Mouse (Mus musculus): ENCODE data around the gene AI661453. TPM values are rescaled to one million over a fixed set of nuclear protein-coding genes. Genes with fewer than 3 reads are reported as not detected.
"Not testable (repeated sequence)": the region's sequence is repeated elsewhere in the genome, so short reads cannot be mapped to it uniquely, and the experiment has no call there.

The AI661453 gene
- polyA plus RNA-seq, 2 experiments from 2014 or later: 0.15 TPM; not detected in 1

DNA sequence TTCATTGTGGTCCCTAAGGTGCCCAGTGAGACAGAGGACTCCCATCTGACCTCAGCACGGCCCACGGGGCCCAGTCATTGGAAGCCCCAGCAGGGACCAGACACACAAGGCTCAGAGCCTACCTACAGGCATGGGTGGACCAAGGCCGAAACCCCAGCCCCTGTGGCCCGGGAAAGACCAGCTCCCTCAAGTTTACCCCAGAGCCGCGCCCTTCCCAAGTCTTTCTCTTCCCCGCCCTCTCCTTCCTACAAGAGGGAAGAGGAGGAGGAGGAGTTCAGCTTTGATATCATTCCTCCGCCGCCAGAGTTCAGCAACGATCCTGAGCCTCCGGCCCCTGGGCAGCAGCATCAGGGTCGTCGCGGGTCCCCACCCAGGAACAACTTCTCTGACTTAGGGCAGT is 31.6 kb downstream of the AI661453 start:
- no peak for ATAC-seq

DNA sequence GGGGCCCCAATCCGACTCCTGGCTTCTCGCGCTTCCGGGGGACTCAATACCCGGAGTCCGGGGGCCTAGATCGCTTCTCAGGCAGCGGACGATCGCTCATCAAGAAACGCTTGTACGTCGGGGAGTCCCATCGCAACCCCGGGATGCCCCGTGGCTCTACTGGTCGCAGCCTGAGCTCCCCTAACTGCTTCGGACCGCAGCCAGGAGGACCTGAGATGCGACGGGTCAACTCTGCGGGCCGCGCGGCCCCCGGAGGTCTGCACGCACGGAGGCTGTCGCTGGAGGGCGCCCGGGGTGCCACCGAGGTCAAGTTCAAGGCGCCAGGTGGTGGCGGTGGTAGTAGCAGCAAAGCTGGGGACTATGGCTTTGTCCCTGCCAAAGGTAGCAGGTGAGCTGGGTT is 32.1 kb downstream of the AI661453 start:
- no peak for ATAC-seq

DNA sequence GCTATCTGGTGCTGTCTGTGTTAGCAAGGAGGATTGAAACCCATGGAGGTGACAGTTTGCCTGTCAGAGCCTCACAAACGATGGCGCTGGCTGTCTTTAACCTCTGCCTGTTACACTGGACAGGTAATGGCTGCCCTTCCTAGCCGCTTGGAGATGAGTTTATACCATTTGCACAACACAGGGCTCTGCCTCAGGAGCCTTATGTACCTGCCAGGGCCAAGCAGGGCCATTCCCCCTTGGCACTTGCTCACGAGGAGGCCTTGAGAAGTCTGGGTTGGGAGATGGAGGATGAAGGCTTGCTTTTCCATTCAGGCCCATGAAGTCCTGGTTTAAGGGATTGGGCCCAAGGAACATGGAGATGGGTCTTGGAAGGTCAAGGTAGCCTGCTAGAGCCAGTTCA is 33.2 kb downstream of the AI661453 start:
- no peak for ATAC-seq

DNA sequence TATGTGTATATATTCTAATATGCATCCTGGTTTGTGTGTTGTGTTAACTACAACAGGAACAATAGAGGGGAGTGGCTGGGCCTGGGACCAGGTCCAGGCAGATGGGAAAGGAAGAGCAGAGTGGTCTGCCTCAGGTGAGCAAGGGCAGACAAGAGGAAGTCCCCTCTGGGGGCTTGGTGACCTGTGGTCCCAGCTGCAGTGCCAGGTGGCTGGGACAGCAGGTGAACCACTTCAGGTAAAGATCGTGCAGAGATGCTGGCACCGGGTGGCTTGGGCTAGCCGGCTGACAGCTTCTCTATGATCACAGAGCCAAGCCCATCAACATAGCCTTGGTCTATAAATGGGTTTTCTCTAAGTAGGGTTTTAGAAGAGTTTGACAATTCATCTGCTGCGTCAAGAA is 33.7 kb downstream of the AI661453 start:
- no peak for ATAC-seq

DNA sequence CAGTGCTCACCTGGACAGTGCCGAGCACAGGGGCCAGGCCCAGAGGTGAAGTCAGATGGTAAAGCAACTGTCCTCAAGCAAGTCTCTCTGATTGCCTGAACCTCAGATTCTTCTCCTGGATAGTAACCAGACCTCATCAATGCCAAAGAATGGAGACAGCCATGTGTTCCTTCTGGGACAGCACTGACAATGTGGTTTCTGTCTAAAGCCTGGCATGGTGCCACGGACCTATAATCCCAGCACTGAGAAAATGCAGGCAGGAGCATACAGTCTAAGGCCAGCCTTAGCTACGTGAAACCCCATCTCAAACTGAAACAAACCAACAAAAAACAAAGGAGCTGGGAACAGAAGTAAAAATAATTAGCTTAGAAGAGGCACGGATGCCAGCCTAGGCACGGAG is 34.3 kb downstream of the AI661453 start:
- ATAC-seq: no peak

DNA sequence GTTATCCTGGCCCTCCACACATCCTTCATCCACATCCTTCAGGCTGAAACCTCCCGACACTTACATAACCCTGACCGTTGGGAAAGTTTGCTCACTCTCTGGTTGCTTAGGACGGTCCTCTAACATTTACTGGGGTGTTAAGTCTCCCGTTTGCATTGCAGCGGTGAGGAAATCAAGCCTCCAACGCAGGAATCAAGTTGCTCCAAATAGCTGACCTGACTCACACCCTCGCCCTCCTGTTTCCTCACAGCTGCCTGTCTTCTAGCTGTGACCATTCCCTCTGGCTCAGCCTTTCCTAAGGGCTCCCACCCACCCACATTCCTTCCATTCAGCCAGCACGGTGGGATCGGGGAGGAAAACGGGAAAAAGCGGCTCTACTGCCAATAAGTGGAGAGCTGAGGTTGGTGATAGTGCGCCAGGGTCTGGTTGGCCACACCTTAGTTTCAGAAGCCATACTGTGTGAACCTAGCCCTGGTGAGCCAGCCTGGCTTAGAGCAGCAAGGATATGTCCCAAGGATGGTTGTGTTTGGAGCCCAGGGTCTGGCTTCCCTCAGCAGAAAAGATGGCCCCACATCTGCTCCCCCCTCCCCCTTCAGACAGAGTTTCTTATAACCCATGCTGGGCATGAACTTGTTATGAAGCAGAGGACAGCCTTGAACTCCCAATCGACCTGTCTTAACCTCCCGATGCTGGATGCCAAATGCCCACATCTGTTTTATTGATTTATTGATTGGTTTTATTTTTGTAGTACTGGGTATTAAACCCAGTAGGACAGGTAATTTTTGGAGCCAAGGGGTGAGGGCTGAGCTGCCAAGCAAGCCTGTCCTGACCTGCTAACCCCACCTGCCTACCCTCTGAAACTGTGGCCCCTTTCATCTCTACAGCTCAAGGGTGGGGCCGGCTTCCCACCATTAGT is 36.3 kb downstream of the AI661453 start:
- no peak for ATAC-seq

DNA sequence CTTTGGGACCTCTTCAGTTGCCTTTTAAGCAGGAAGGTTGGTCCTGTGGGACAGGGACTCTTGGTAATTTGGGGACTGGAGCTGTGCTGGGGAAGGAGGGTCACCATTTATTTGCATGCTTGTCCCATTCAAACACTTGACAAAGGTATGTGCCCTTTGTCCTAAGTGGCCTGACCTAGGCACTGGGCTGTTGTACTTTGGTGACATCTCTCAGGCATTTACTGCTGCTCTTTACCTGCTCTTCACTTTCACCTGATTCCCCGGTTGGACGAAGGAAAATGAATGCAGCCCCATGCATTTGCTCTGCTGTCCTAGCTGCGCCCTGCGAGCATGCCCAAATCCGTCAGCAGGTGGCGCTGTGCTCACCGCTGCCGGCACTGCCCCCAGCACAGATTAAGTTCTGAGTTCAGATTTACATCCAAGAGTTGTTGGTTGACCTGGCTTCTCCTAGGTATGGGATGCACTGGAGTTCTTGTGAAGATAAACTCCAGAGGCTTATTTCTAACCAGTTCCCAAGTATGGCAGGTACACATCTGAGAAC is 37.1 kb downstream of the AI661453 start:
- ATAC-seq: no peak

DNA sequence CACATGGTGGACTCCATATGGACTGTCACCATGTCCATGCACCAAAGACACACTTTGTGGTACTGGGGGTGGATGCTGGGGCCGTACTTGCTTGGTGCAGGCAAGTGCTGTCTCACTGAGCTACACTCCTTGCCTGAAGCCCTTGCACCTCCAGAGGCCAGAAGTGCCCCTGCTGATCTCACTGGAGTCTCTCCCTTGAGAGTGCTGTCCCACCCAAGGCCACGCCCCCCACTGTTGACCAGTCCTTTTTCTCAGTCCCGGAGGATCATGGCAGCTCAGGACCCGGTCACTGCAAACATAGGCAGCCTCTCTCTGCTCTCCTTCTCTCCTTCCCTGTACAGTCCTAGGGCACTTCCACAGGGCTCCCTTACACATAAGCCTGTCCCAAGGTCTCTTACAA is 37.8 kb downstream of the AI661453 start:
- no peak for ATAC-seq

DNA sequence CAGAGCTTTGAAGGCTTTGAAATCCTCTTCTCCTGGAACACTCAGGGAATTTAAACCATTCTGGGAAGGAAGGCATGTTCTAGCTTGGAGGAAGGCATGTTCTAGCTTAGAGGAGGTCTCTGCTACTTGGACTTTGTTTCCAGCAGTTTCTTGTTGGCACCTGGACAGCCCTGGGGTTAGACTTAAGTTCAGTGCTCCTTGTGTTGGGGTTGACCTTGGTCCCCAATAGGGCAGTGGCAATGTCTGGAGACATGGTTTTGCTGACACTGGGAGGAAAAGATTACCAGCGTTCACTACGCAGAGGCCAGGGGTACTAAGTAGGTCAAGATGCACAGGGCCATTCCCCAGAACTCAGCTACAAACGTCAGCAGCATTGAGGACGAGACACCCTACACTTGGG is 38.8 kb downstream of the AI661453 start:
- no peak for ATAC-seq

DNA sequence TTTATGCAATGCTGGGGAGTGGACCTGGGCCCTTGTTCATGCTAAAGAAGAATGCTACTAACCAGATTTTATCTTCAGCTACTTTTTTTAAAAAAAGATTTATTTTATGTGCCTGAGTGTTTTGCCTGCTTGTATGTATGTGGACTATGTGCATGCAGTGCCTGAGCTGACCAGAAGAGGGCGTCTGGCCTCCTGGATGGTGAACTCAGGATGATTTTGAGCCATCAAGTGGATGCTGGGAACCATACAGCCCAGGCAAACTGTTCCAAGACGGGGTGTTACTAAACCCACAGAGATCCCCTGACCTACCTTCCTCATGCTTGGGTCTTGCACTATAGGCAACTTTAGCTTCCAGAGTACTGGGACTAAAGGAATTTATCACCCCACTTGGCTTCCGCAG is 39.3 kb downstream of the AI661453 start:
- no peak for ATAC-seq

DNA sequence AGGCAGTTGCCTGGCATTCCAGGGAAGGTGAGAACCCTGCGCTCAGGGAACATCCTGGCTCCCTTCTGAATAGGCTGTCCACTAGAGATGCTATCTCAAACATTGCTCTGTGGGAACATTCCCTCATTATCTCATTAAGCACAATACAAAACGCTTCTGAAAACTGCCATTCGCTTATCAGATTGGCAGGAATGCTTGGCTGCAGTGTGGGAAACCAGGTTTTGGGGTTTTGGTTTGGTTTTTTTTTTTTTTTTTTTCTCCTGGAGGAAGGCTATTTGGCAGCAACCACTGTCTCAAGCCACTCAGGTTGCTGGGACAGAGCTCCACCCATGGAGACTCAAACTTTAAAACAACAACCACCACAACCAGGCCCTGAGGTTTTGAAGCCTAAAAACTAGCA is 43.5 kb downstream of the AI661453 start:
- ATAC-seq: no peak

DNA sequence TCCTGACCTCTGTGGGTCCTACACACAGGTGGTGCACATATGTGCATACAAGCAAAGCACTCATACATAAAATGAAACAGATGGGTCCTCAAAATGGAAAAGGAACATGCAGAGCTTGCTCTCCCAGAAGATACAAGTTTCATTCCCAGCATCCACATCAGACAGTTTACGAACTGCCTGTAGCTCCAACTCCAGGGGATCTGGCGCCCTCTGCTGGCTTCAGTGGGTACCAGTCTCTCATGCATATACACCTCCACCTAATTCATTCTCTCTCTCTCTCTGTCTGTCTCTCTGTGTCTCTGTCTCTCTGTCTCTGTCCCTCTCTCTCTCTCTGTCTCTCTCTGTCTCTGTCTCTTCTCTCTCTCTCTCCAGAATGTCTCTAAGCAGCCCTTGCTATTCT is 46.0 kb downstream of the AI661453 start:
- no peak for ATAC-seq

DNA sequence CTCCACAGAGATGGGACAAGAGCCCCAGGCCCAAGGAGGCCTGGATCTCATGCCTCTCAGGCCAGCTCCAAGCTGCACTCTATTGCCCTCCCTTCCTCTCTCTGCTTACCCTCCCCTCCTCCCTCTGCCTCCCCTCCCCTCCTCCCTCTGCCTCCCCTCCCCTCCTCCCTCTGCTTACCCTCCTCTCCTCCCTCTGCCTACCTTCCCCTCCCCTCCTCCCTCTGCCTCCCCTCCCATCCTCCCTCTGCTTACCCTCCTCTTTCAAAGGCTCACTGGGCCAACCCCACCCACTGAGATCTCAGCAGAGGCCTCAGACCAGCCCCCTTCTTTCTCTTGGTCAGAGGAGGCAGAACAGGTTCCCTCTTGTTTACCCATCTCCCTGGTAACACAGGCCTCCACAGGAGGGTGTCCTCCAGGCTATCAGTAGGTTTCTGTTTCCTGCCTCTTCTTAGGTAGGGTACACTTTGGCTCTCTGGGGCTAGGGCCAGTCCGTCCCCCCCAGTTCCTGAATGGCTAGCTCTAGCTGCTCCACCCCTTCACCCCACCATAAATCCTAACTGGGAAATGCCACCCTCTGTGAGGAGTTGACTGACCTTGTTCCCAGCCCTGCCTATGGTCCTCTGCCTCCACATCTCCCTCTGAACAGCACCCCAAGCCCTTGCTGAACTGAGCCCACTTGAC is 48.0 kb downstream of the AI661453 start:
- peak; percentile 61 for ATAC-seq

DNA sequence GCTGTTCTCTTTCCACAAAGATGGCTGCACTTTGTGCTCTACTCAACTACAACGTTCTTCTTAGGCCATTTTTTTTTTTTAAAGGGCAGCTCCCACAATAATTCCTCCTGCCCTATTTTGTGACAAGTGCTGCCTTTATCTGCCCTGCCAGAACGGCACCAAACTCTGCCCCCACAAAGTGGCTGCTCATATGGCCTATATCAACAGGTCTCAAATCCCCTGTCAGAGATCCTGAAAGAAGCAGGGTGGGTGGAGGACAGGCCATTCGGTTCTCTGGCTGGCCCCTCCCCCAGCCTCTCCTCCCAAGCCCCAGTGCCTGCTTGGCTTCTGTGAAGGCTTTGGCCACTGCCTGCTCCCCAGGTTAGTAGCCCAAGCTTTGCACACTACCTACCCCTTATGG is 48.6 kb downstream of the AI661453 start:
- no peak for ATAC-seq

DNA sequence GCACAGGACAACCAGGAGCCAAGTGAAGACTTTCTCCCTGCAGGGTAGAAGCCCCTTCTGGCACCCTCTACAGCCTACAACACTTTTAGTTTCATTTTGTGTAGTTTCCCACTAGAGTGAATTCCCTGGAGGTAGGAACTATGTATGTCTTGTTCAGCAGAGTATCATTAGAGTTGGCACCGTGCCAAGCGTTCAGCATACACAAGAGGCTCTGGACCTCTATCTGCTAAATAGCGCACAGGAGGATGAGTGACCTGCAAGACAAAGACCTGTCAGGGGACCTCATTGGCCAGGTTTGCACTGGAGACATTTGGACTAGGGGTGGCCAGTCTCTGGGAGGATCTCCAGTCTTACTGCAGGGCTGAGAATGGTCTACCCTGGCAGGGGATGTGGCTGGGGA is 49.4 kb downstream of the AI661453 start:
- no peak for ATAC-seq

DNA sequence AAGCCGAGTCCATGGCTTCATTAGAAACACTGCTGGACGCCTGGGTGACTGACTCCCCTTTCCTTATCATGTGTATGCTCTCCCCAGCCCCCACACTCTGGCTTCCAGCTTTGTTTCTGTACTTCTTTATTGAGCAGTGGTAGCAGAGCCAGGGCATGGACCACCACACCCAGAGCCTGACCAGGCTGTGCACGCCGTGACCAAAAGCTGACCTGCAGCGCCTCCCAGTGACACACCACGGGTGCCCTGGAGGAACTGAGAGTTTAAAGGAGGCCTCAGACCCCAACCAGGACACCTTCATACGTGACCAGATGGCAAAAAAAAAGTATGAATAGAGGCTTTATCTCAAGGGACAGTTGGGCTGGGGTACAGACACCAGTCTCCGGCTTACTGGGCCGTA is 54.4 kb downstream of the AI661453 start:
- ATAC-seq: no peak

DNA sequence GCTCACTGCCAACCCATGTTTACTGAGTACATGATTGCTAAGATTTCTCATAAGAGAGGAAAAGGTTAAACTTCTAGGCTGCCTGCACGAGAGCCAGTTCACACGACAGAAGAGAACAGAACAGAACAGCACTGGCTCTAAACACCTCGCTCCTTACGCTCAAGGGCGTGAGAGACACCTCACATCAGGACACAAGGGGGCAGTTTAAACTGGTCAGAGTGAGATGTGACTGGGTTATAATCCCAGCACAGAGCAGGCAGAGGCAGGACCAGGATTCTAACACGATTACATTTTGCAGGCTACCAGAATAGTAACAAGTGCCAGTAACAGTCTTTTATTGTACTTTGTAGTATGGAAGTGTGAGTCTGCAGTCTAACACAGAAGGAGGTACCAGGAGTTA is 56.3 kb downstream of the AI661453 start:
- ATAC-seq: no peak

DNA sequence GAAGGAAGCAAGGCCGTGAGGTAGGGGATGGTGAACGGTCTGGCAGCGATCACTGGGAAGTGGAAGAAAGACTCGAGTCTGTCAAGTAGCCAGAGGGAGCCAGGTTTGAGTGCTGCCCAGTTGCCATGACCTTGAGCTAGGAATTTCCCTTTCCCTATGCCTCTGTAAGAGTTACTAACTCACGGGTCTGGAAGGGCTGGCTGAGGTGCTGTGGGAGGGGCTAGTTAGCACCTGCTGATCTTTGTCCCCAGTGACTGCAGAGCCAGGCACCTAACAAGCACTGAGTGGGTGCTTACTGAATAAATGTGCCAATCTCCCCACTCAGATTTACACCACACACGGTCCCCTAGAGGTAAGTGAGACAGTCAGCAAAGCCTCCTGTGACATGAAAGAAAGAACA is 57.2 kb downstream of the AI661453 start:
- ATAC-seq: no peak

DNA sequence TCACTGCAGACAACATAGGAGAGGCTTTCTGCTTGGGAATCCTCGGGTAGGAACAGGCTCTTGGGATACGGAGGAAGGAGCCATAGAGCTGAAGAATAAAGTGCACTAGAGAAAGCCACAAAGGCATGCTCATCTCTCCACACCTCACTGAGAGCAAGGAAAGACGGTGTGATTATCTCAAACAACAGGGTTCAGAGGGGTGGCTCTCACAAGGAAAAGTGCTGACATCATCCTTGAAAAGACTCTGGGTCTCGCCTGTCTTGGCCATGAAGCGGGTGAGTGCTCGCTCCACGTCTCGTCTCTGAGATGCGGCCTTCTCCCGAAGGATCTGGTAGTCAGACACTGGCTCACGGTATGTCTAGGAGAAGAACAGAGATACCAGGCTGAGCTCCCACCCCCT is 57.7 kb downstream of the AI661453 start:
- ATAC-seq: no peak

DNA sequence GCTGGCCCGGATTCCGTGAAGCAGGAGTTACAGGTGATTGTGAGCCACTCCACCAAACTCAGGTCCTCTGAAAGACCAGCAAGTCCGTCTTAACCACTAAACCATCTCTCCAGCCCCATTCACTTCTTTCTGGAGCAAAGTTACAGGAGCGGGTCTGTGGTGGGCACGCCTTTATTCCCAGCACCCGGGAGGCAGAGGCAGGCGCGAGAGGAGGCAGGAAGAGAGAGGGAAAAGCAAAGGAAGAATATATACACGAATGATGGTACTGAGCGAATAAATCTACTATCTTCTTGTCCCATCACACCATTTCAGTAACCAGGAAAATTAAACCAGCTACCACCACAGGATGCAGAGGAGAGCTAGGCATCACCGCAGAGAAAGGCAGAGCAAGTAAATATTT is 65.1 kb downstream of the AI661453 start:
- no peak for ATAC-seq

DNA sequence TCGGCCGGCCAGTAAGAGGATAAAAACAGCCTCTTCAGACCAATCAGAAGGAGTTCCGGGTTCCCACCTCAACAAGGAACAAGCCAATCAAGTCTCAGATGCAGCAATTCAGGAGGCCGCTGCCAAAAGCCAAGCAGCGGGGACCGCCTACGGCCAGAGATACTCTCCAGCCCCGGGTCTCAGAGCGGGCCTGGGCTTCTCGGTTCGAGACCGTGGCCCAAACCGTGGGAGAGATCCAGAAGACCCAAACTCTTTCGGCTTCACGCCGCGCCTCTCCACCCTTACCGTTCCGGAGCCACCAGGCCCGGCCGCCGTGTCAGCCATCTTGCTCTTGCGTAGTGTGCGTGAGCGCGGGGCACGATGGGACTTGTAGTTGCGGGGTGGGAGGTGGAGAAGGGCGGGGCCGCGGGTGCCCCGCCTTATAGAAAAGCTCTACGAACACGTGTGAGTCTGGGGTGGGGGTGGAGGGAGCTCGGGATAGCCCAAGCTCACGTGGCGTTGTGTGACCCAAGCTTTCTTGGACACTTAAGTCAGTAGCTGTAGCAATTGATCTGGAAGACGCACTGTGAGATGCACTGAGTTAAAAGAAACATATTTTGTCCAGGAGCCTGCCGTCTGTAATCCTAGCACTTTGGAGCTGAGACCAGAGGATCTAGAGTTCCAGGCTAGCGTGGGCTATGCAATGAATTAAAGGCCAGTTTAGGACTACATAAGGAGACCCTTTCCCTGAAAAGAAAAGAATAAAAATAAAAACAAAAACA is 65.7 kb downstream of the AI661453 start, which contains the start of gene Taf8:
Gene Taf8 (minus strand): TSS at position 347 of the 761 bp plus-strand sequence.
- peak; percentile 79 for ATAC-seq

DNA sequence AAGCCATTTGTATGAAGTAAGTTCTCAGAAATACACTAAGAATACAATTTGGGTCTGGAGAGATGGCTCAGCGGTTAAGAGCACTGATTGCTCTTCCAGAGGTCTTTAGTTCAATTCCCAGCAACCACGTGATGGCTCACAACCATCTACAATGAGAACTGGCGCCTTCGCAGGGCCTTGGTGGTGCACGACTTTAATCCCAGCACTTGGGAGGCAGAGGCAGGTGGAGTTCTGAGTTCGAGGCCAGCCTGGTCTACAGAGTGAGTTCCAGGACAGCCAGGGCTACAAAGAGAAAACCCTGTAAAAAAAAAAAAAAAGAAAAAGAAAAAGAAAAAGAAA is 66.3 kb downstream of the AI661453 start:
- not testable (repeated sequence) for ATAC-seq

DNA sequence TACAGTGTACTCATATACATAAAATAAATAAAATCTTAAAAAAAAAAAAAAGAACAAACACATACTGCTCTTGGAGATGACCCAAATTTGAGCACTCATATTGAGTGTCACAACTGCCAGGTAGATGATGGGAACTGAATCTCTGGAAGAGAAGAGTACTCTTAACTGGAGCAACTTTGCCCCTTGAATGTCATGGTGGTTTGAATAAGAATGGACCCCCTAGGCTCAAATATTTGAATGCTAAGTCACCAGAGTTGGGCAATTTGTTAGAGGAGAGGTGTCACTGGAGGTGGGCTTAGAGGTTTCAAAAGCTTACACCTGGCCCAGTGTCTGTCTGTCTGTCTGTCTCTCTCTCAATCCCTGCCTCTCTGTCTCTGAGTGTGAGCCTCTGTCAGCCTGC is 67.3 kb downstream of the AI661453 start:
- no peak for ATAC-seq

Data from activated CD4-positive, CD25-positive, alpha-beta regulatory T cell, adult 4 months (primary cell).